Mouse (Mus musculus): ENCODE measurements around the gene Rab31.
"Not testable (repeated sequence)": the region's sequence is repeated elsewhere in the genome, so short reads cannot be mapped to it uniquely, and the experiment has no call there.

Rab31 gene

GRCm38 (mm10) chr17:65656731-65657130 lies 115.8 kb downstream of the Rab31 start:
- DNase-seq = no peak

GRCm38 (mm10) chr17:65656076-65656475 lies 116.5 kb downstream of the Rab31 start:
- no peak for DNase-seq

- no peak for DNase-seq
Observed at GRCm38 (mm10) chr17:65655608-65656007, 116.9 kb downstream of the Rab31 start.

GRCm38 (mm10) chr17:65650598-65650997 lies 122.0 kb downstream of the Rab31 start:
- no peak for DNase-seq

- DNase-seq = no peak
Observed at GRCm38 (mm10) chr17:65649175-65649493, 123.4 kb downstream of the Rab31 start.

- DNase-seq = no peak
Observed at GRCm38 (mm10) chr17:65648371-65649174, 124.0 kb downstream of the Rab31 start.

- no peak for DNase-seq
Observed at GRCm38 (mm10) chr17:65647961-65648360, 124.6 kb downstream of the Rab31 start.

GRCm38 (mm10) chr17:65647226-65647625 lies 125.3 kb downstream of the Rab31 start:
- no peak for DNase-seq

GRCm38 (mm10) chr17:65643579-65643978 lies 129.0 kb downstream of the Rab31 start:
- no peak for DNase-seq

- DNase-seq = no peak
Observed at GRCm38 (mm10) chr17:65643051-65643521, 129.5 kb downstream of the Rab31 start.

GRCm38 (mm10) chr17:65642578-65642991 lies 130.0 kb downstream of the Rab31 start:
- no peak for DNase-seq

- DNase-seq = no peak
Observed at GRCm38 (mm10) chr17:65641734-65642218, 130.8 kb downstream of the Rab31 start, which contains the start of gene Txndc2. Txndc2 (minus strand) TSS chr17:65642168.

GRCm38 (mm10) chr17:65639144-65639543 lies 133.4 kb downstream of the Rab31 start:
- no peak for DNase-seq

- no peak for DNase-seq
Observed at GRCm38 (mm10) chr17:65635715-65636360, 136.7 kb downstream of the Rab31 start.

- no peak for DNase-seq
Observed at GRCm38 (mm10) chr17:65629943-65630342, 142.6 kb downstream of the Rab31 start.

- DNase-seq = not testable (repeated sequence)
Observed at GRCm38 (mm10) chr17:65628823-65629532, 143.6 kb downstream of the Rab31 start.

GRCm38 (mm10) chr17:65626301-65626700 lies 146.3 kb downstream of the Rab31 start:
- DNase-seq = no peak

GRCm38 (mm10) chr17:65625563-65625962 lies 147.0 kb downstream of the Rab31 start:
- DNase-seq = no peak

- DNase-seq = no peak
Observed at GRCm38 (mm10) chr17:65623130-65623529, 149.4 kb downstream of the Rab31 start.

- DNase-seq = no peak
Observed at GRCm38 (mm10) chr17:65618431-65618830, 154.1 kb downstream of the Rab31 start.

- DNase-seq = no peak
Observed at GRCm38 (mm10) chr17:65615678-65616077, 156.9 kb downstream of the Rab31 start.

GRCm38 (mm10) chr17:65614431-65614830 lies 158.1 kb downstream of the Rab31 start:
- no peak for DNase-seq

Data from thymus, postnatal 25 days (tissue).